Mouse (Mus musculus): Measurements from ENCODE around the gene Pik3cd. TPM values are rescaled to one million over a fixed set of nuclear protein-coding genes. Genes with fewer than 3 reads are reported as not detected.

The Pik3cd gene
- polyA plus RNA-seq, 1 experiment from 2014 or later, result 3.1 TPM

DNA sequence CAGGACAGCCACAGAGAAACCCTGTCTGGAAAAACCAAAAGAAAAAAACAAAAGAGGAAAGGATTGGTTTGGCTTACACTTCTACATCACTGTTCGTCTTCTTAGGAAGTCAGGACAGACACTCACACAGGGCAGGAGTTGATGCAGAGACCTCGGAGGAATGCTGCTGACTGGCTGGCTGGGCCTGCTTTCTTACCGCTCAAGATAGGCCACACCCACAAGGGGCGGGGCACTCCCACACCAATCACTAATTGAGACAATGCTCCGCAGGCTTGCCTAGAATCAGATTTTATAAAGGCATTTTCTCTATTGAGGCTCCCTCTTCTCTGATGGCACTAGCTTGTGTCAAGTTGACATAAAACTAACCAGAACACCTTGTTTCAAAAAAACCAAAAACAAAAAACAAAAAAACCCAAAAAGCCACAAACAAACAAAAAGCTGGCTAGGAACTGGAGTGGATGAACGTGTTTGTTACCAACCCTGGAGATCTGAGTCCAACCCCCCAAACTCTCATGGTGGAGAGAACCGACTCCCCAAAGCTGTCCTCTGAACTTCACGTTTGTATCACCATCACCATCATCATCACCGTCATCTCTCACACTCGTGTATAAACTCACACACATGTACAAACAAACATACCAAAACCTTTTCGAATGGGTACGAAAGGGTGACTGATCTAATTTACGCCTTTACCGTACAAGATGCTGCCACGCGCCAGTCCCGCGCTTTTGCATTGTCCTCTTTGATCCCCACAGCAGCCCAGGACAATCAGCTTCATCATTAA is 753 bp downstream of the Pik3cd start:
- H3K4me1 ChIP-seq (replicated peaks), result peaks cover 21% of the 10 kb centered on the region
- H3K9me3 ChIP-seq (replicated peaks), result no peaks in the 10 kb centered on the region
- ATAC-seq (replicated peaks; ENCODE audit: insufficient number of reproducible peaks, insufficient read depth, low FRiP score, low read depth), result no peak
- no peaks in the 10 kb centered on the region for H3K36me3 ChIP-seq
- no peak overlapping the region for H3K27ac ChIP-seq
- no peak overlapping the region for H3K4me3 ChIP-seq
- 0 out of 2 replicates have a peak, but pooled peaks cover 3% of the 10 kb centered on the region for H3K27me3 ChIP-seq
- no peak overlapping the region for H3K9ac ChIP-seq
- peak overlapping the region; percentile 16 for H3K4me2 ChIP-seq
- WGBS, result 68% methylated on average over 18 of the region's 18 CpGs

GRCm38 (mm10) chr4:149699953-149700352 is 2.4 kb downstream of the Pik3cd start:
- Histone ChIP-seq H3K4me3 (no peak overlapping the region), H3K4me2 (no peak overlapping the region), H3K9me3 (replicated peaks) (no peaks in the 10 kb centered on the region), H3K9ac (no peak overlapping the region), H3K27ac (no peak overlapping the region), H3K36me3 (no peaks in the 10 kb centered on the region), H3K27me3 (0 out of 2 replicates have a peak, but pooled peaks cover 3% of the 10 kb centered on the region), H3K4me1 (replicated peaks) (peaks cover 28% of the 10 kb centered on the region)
- ATAC-seq (replicated peaks; ENCODE audit: insufficient number of reproducible peaks, insufficient read depth, low FRiP score, low read depth), result no peak
- WGBS, result 75% methylated on average over 4 of the region's 4 CpGs

DNA sequence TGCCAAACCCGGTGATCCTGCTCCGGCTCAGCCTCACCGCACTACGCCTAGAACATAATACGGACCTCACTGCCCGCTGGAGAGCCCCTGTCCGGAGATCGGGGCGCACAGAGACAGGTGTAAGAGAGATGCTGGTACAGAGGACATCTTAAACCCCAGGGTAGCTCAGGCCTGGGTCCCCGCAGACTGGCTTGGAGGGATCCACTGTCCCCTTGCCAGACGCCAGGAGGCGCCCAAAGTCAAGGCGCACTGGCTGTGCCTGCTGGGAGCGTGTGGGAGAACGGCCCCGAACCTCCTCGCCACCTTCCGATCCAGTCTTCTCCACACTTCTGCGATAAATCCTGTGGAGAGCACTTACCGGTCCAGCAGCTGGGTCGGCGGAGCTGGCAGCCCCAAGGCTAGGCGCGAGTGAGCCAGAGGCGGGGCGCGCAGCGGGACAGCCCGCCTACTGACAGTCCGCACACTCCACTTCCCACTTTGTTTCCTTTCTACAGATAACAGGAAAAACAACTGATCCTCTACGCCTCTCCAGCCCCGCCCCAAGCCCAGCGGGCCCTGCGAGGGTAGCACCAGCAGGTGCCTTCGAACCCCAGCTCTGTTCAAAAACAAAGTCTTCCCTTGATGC is 4.1 kb downstream of the Pik3cd start:
- WGBS, result under 1% methylated on average over 35 of the region's 35 CpGs
- H3K36me3 ChIP-seq, result no peaks in the 10 kb centered on the region
- 0 out of 2 replicates have a peak, but pooled peaks cover 3% of the 10 kb centered on the region for H3K27me3 ChIP-seq
- peak overlapping the region; percentile 36; the same call in 1 of the 2 replicates for H3K27ac ChIP-seq
- ATAC-seq (replicated peaks; ENCODE audit: insufficient number of reproducible peaks, insufficient read depth, low FRiP score, low read depth), result peak; percentile 72
- H3K4me3 ChIP-seq, result peak overlapping the region; percentile 54
- H3K4me1 ChIP-seq (replicated peaks), result peaks cover 28% of the 10 kb centered on the region
- H3K4me2 ChIP-seq, result peak overlapping the region; percentile 74
- peak overlapping the region; percentile 57 for H3K9ac ChIP-seq
- no peaks in the 10 kb centered on the region for H3K9me3 ChIP-seq (replicated peaks)

GRCm38 (mm10) chr4:149697506-149698196 is 4.7 kb downstream of the Pik3cd start:
- H3K27ac ChIP-seq, result peak overlapping the region; percentile 36; the same call in 1 of the 2 replicates
- ATAC-seq (replicated peaks; ENCODE audit: insufficient number of reproducible peaks, insufficient read depth, low FRiP score, low read depth), result no peak

GRCm38 (mm10) chr4:149696189-149696971 is 6.0 kb downstream of the Pik3cd start:
- Histone ChIP-seq H3K4me2 (peak overlapping the region; percentile 74), H3K27ac (no peak overlapping the region), H3K9me3 (replicated peaks) (no peaks in the 10 kb centered on the region), H3K27me3 (0 out of 2 replicates have a peak, but pooled peaks cover 3% of the 10 kb centered on the region), H3K9ac (no peak overlapping the region), H3K4me3 (no peak overlapping the region), H3K36me3 (no peaks in the 10 kb centered on the region), H3K4me1 (replicated peaks) (peaks cover 23% of the 10 kb centered on the region)
- WGBS, result 22% methylated on average over 16 of the region's 16 CpGs
- no peak for ATAC-seq (replicated peaks; ENCODE audit: insufficient number of reproducible peaks, insufficient read depth, low FRiP score, low read depth)

More at GRCm38 (mm10) chr4:149697506-149698196, 4.7 kb downstream of the Pik3cd start:
- Histone ChIP-seq H3K9me3 (replicated peaks) (no peaks in the 10 kb centered on the region), H3K4me2 (peak overlapping the region; percentile 74), H3K4me3 (peak overlapping the region; percentile 54), H3K27me3 (0 out of 2 replicates have a peak, but pooled peaks cover 3% of the 10 kb centered on the region), H3K4me1 (replicated peaks) (peaks cover 25% of the 10 kb centered on the region), H3K36me3 (no peaks in the 10 kb centered on the region), H3K9ac (peak overlapping the region; percentile 57; the same call in 1 of the 2 replicates)
- 16% methylated on average over 15 of the region's 15 CpGs for WGBS

GRCm38 (mm10) chr4:149691368-149691767 is 11.0 kb downstream of the Pik3cd start:
- peaks cover 22% of the 10 kb centered on the region for H3K4me1 ChIP-seq (replicated peaks)
- no peak overlapping the region for H3K4me2 ChIP-seq
- no peak overlapping the region for H3K9ac ChIP-seq
- 61% methylated on average over 8 of the region's 8 CpGs for WGBS
- H3K4me3 ChIP-seq, result no peak overlapping the region
- ATAC-seq (replicated peaks; ENCODE audit: insufficient number of reproducible peaks, insufficient read depth, low FRiP score, low read depth), result no peak
- no peaks in the 10 kb centered on the region for H3K9me3 ChIP-seq (replicated peaks)
- H3K27me3 ChIP-seq, result no peaks in the 10 kb centered on the region
- peak overlapping the region; percentile 29 for H3K27ac ChIP-seq
- no peaks in the 10 kb centered on the region for H3K36me3 ChIP-seq

- no peak overlapping the region for H3K9ac ChIP-seq
- H3K27ac ChIP-seq, result peak overlapping the region; percentile 29
- peaks cover 17% of the 10 kb centered on the region for H3K4me1 ChIP-seq (replicated peaks)
- no peaks in the 10 kb centered on the region for H3K27me3 ChIP-seq
- no peak overlapping the region for H3K4me2 ChIP-seq
- 33% methylated on average over 8 of the region's 8 CpGs for WGBS
- no peaks in the 10 kb centered on the region for H3K36me3 ChIP-seq
- ATAC-seq (replicated peaks; ENCODE audit: insufficient number of reproducible peaks, insufficient read depth, low FRiP score, low read depth), result peak; percentile 50; the same call in 1 of the 2 replicates
- H3K9me3 ChIP-seq (replicated peaks), result no peaks in the 10 kb centered on the region
- H3K4me3 ChIP-seq, result no peak overlapping the region
Measured at GRCm38 (mm10) chr4:149690828-149691280, 11.5 kb downstream of the Pik3cd start.

DNA sequence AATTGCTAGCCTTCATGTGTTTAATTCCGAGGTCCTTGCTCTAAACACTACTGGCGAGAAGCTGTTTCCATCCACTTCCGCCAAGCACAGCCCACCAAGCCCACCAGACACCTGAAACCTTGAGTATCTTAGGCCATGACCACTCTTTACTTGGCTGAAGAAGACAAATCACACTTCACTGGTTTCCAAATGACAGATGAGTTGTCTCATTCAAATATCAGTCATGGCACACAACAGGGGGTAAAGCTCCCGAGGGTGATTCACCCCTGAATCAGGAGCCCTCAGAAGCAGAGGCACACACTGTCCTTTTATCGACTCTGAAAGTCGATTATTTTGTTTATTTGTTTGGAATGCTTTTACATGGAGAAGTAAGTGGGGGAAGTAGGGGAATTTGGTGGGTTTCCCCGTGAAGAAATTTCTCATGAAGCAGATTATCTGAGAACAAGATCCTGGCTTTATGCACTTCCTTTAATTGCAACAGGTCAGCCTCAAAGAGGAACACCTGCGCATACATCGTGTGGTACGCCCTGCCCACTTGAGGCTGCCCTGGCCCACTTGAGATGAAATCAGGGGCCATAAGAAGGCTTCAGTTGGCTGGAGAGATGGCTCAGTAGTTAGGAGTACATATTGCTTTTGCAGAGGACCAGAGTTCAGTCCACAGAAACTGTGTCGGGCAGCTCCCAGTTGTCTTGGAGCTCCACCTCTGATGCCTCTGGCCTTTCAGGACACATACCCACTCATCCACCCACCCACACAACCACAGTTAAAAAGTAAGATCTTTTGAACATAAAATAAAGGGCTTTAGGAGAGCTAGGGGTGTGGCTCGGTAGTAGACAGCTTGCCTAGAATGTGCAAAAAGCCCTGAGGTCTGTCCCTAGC is 12.3 kb downstream of the Pik3cd start:
- no peak for ATAC-seq (replicated peaks; ENCODE audit: insufficient number of reproducible peaks, insufficient read depth, low FRiP score, low read depth)
- Histone ChIP-seq H3K9ac (no peak overlapping the region), H3K9me3 (replicated peaks) (no peaks in the 10 kb centered on the region), H3K36me3 (no peaks in the 10 kb centered on the region), H3K27me3 (no peaks in the 10 kb centered on the region), H3K27ac (peak overlapping the region; percentile 29; the same call in 1 of the 2 replicates), H3K4me1 (replicated peaks) (peaks cover 17% of the 10 kb centered on the region), H3K4me2 (no peak overlapping the region), H3K4me3 (no peak overlapping the region)
- 78% methylated on average over 12 of the region's 12 CpGs for WGBS

- H3K9ac ChIP-seq, result no peak overlapping the region
- H3K36me3 ChIP-seq, result no peaks in the 10 kb centered on the region
- ATAC-seq (replicated peaks; ENCODE audit: insufficient number of reproducible peaks, insufficient read depth, low FRiP score, low read depth), result no peak
- no peak overlapping the region for H3K4me2 ChIP-seq
- no peak overlapping the region for H3K27ac ChIP-seq
- no peak overlapping the region for H3K4me3 ChIP-seq
- no peaks in the 10 kb centered on the region for H3K9me3 ChIP-seq (replicated peaks)
- 0 out of 2 replicates have a peak, but pooled peaks cover 1% of the 10 kb centered on the region for H3K27me3 ChIP-seq
- H3K4me1 ChIP-seq (replicated peaks), result peaks cover 17% of the 10 kb centered on the region
- WGBS, result 82% methylated on average over 14 of the region's 14 CpGs
Measured at GRCm38 (mm10) chr4:149688861-149689260, 13.5 kb downstream of the Pik3cd start.

All from heart, embryonic 15.5 days (tissue).